Mouse (Mus musculus) urinary bladder, postnatal 36 days (tissue): ENCODE results near the gene Hist2h2bb.
"Not testable (repeated sequence)": the region's sequence is repeated elsewhere in the genome, so short reads cannot be mapped to it uniquely, and the experiment has no call there.

Experiments
- DNase-seq, 2 experiments: peaks; one replicate each; pipeline ENCODE4 v3.0.0; 2022; ENCODE audit warnings: low spot score in 2 of 2, mixed read lengths in 1 of 2

The Hist2h2bb gene

DNA sequence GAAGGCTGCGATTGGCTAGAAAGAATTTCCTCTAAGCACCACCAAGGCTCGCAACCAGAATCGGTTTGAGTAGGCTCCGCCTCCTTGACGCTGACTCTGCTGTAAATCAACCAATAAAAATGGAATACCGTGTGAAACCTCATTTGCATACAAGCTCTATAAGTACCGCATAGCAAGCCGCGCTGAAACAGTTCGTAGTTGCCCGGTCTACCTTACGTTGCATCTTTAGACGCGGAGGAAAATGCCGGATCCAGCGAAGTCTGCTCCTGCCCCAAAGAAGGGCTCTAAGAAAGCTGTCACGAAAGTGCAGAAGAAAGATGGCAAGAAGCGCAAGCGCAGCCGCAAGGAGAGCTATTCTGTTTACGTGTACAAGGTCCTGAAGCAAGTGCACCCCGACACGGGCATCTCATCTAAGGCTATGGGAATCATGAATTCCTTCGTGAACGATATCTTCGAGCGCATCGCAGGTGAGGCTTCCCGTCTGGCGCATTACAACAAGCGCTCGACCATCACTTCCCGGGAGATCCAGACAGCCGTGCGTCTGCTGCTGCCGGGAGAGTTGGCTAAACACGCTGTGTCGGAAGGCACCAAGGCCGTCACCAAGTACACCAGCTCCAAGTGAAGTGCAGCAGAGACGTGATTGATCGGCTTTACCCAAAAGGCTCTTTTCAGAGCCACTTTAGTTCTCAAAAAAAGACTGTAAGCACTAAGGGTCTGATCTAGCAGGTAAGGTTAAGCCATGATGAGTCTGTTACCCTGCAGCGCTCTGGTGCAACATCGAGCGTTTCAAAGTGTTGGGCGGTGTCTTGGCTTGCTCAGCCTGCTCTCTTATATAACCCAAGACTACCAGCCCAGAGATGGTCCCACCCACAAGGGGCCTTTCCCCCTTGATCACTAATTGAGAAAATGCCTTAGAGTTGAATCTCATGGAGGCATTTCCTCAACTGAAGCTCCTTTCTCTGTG lies at the start of gene Hist2h2bb:
Gene Hist2h2bb, plus strand, starts transcription at position 242 of the 964 bp plus-strand sequence.
- peak; percentile 85 to 90 for DNase-seq

DNA sequence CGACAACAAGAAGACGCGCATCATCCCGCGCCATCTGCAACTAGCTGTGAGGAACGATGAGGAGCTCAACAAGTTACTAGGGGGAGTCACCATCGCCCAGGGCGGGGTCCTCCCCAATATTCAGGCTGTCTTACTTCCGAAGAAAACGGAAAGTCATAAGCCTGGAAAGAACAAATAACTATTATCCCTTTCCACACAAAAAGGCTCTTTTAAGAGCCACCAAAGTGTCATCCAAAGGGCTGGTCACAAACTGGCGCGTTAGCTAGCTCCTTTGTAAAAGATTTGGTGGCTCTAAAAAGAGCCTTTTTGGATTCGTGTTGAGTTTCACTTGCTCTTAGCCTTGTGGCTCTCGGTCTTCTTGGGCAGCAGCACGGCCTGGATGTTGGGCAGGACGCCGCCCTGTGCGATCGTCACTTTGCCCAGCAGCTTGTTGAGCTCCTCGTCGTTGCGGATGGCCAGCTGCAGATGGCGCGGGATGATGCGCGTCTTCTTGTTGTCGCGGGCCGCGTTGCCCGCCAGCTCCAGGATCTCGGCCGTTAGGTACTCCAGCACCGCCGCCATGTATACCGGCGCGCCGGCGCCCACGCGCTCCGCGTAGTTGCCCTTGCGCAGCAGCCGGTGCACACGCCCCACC lies 49.3 kb upstream of the Hist2h2bb start:
- not testable (repeated sequence) for DNase-seq

DNA sequence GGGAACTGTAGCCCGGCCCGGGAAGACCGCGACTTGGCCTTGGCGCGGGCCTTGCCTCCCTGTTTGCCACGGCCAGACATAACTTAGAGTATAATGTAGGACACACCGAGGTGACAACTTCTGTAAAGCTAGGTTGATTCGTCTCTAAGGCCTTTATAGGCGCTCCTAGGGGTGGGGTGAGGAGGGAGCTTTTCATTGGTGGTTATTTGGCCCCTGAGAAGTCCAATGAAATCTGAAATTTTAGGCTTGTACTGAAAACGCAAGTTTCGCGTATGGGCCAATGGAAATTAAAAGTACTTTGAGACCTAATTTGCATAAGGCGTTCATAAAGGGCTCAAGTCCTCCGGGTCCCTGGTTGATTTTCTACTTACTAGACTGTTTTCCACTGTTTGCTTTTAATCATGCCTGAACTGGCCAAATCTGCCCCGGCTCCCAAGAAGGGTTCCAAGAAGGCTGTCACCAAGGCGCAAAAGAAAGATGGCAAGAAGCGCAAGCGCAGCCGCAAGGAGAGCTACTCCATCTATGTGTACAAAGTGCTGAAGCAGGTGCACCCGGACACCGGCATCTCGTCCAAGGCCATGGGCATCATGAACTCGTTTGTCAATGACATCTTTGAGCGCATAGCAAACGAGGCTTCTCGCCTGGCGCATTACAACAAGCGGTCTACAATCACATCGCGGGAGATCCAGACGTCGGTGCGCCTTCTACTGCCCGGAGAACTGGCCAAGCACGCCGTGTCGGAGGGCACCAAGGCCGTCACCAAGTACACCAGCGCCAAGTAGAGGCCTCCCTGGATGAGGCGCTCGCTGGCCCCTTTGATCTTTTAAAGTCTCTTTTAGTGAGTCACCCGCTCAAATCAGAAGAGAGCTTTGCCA lies 48.5 kb upstream of the Hist2h2bb start, which contains the start of the genes Hist2h2ac and Hist2h2be:
Gene Hist2h2ac, minus strand, starts transcription at position 116 of the 875 bp plus-strand sequence.
Gene Hist2h2be, plus strand, starts transcription at position 355 of the 875 bp plus-strand sequence.
- peak; percentile 78 to 87 for DNase-seq

DNA sequence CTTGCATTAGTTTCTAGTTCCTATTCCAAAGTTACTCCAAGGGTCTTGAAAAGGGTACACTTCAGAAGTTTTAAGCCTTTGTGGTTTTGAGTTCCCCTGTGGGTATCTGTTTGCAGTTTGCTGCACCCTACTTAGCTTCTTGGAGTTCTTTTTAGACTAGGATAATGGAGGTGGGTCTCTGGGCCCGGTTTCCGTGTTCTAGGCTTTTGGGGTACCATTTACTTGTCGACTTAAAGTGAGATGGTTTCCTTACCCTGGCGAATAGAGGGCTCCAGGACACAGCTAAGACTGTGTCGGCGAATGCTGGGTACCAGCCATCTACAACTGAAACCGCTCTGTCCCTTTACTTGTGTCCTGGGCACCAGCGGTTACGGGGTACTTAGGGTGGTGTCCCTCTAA lies 47.9 kb upstream of the Hist2h2bb start:
- DNase-seq: no peak

DNA sequence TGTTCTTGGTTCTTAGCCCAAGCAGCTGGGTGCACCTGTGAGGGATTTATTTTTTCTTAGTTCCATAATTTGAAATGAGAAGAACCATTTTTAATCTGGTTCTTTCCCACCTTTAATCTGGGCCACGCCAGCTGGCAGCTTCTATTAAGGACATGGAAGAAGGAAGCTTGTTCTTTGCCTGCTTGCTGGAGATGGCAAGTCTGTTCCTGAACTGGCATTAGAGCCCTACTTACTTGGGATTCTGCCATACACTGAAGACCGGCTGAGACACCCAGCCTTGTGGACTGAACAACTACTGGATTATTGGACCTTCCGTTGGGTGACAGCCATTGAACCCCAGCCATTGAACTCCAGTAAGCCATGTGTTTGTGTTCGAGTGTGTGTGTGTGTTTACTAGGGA lies 46.8 kb upstream of the Hist2h2bb start:
- DNase-seq: no peak

DNA sequence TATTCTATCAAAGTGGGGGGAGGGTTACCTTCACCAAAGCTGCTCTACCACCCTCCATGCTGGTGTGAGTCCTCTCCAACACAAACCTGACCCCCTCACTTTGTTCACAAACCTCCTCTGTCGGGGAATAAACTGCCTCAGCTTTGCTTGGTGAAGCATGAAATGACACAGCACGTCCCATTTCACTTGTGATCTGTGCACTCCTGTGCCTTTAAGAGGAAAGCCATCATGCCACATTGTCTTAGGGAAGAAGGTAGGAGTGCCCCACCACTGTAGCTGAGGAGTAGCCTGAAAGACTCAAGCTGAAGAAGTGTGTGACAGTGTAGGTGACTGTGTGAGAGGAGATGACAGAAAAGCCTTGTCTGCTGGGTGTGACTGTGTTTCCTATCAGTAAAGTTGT lies 44.1 kb upstream of the Hist2h2bb start:
- no peak for DNase-seq

DNA sequence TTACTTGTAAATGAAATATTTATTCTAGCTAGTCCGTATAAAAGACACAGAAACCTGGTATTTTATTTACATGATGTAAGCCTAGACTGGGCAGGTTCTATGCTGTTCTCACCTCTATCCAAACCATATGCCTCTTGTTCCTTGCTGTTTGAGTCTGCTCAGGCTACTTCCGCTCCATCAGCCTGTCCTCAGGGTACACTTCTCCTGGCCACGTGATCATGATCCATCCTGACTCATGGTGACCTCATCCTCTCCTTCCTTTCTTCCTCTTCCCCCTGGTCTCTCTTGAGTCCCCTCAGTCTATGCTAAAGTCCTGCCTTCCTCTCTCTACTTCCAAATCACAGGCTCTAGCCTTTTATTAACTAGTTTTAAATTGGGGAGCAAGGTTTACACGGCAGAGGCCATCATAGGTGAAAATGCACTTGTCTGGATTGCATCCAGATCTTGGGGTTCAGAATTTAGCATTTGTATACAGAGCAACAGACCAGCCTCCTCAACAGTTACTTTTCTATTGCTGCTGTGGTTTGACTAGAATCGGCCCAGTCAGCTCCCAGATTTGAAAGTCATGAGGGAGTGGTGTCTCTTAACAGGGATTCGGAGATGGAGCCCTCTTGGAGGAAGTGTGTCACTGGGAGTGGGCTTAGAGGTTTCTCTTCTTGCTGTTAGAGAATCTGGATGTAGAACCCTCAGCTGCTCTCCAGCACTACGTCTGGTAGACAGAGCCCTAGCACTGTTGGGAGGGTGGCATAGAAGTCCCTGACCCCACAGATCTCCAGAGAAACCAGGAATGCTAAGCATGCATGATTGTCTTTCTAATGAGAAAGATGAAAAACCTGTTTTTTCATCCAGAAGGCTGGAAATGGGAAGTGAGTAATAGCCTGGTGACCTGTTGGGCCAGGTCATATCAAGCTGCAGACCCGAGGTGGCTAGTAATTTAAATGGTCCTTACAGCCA lies 42.6 kb upstream of the Hist2h2bb start:
- peak in 1 of 2 experiments; percentile 14 for DNase-seq

DNA sequence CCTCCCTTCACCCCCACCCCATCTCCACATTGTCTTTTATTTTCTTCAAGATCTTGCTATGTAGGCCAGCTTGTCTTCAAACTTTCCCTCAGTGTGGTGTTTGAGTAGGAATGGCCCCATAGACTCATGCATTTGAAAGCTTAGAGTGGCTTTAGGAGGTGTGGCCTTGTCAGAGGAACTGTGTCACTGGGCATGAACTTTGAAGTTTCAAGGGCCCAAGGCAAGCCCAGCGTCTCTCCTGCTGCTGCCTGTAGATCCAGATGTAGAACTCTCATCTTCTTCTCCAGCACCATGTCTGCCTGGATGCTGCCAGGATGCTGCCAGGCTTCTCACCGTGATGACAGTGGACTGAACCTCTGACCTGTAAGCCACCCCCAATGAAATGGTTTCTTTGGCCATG lies 40.7 kb upstream of the Hist2h2bb start:
- DNase-seq: no peak

DNA sequence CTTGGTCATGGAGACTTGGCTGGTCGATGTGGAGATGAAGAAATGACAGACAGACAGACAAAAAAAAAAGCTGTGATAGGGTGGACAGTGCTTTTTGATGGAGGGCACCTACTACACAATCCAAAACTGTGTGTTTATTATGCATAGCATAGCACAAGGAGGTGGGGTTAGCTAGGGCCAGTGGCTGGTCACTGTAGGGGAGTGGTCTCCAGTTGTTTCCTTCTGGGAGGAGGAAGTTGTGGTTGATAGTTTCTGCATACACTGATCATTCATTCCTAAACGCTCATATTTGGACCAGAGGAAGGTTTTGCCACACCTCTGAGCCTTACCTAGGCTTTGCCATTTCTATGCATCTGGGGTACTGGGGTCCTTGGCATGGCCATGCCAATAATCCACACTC lies 39.1 kb upstream of the Hist2h2bb start:
- DNase-seq: no peak

DNA sequence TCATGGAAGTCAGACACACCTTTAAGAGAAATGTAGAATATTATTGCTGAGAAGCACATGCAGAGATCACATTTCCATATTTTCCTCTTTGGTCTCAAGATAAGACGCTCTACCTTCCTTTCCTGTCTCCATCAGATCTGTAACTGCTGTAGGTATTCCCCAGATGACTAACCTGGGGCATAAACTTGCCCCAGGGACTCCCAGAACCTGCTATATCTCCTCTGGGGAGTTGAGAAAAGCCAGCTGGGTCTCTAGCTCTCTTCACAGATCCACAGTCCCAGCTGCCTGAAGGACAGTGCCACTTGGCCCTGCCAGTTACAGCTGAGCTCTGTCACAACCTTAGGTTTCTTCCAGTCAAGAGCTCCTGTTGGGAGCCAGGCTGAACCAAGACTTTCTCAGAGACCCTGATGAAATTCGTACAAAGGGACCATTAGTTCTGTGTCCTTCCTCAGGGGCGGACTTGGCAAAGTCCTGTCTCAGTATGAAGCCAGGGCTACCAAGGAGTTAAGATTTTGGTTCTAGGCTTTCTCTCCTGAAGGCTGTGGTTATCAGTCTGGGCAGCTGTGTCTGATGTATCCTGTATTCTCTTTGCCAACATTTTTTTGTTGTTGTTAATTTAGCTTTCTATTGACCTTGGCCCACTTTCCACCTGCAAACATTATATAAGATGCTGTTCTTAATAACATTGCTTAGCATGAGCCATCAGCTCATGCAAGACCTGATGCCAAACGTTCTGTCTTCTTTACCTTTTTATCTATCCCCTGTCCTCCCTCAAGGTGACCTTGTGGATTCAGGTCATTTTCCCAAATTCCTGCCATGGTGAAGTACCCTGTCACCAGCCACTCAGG lies 38.4 kb upstream of the Hist2h2bb start:
- DNase-seq: no peak

DNA sequence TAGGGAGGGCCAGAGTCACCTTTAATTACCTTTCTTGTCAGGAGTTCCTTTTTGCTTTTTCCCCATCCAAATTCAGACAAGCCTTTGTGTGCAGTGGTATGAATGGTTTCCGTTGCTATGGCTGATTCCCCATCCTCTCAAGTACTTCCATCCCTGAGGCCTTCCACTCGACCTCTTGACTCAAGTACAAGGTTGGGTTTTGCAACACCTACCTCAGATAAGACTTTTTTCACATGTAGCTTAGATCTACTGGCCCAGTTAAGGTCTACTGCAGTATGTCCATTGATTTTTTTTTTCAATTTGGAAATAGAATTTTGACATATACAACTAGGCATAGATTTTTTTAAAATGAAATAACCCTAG lies 37.8 kb upstream of the Hist2h2bb start:
- DNase-seq: no peak

DNA sequence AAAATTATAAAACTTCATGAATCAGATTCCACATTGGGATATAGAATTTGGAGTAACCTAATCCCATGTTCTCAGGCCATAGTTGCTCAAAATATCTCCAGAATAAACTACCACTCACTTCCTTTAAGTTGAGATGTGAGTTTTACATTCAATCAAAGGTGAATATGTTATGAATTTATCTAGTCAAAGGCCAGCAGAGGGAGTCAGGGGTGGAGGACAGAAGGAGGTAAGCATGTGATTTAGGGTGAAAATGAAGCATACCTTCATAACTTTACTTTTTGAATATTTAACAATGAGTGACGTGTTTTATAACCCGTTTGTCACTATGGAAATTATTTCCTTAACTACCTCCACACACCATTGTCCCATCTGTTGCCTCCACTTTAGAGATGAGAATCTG lies 34.6 kb upstream of the Hist2h2bb start:
- DNase-seq: no peak

DNA sequence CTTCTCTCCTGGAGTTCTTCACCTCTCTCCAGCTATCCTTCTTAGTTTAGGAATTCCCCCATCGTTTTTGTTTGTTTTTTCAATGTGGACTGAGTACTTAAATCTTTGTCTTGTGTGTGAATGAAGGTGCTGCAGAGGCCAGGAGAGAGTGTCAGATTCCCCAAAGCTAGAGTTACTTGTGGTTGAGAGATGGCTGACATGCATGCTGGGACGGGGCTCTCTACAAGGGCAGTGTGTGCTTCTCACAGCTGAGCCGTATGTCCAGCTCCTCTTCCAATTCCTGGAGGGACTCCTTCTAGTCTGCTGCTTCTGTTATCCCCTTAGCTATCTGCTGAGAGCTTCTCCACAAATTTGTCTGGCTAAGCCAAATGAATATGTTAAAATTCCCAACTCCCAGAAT lies 33.7 kb upstream of the Hist2h2bb start:
- DNase-seq: no peak

DNA sequence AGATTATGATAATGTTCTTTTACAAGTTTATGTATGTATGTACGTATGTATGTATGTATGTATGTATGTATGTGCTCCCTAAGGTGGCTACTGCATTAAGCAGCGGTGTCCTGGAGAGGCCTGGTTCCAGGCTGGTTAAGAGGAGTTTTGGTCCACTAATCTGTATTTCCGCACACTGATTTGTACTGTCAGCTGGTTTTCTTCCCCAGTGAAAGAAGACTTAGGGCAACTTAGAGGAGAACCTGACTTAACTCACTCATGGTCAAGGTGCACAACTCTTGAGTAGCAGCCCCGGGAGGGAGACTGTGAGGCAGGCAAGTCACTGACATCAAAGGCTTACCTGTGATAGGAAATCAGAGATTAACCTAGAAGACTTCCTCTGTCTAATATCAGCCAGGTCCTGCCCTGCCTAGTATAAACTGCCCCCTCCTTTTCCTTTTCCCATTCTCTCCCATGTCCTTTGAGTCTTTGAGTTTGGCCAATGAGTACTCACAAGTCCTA lies 32.7 kb upstream of the Hist2h2bb start:
- DNase-seq: no peak

DNA sequence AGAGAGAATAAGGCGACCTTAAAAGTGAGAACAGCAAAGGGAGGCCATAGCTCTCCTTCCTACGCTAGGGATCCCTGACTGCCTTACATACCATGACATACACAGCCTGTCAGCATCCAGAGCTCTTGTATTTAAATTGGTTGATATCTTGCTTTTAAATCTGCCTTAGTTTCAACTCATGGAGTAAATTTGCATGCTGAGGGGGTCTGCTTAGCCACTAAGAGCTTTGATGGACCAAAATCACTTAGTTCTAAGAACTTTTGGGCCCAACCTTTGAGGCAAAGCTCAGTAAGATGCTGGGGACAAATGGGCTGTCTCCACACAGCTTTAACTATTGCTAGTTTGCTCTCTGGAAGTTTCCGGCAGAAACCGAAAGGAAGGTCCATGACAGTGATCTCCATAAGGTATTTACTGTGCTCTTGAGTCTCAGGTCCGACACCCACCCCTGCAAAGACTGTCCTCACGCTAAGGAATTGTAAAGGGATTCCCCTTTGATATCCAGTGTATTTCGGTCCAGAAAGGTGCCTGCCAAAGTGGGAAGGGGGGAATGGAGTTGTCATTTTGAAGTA lies 32.1 kb upstream of the Hist2h2bb start:
- DNase-seq: no peak

DNA sequence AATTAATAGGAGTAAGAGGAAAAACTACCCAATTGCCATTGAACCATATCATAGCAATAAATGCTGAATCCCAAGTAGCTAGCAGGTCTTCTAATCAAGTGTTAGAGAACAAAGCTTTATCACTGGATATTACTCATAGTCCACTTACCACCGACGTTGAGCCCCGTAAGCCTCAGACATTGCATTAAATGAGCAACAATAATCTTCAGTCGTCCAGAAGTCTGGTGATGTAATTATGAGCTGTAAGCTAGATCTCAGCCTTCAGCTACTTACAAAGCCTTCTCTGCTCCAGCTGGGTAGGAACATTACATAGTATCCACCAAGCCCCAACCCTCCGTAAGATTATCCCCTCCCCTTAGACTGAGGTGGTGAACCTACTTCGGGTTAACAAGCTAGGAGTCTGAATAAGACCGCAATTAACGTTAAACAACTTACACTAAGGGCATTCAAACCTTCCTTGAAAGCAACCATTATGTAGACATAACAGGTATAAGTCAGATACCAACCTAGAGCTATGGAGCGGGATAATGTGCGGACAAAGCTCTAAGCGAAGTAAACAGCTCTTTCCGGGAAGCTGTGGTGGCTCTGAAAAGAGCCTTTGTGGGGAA lies 31.5 kb upstream of the Hist2h2bb start:
- DNase-seq: no peak

DNA sequence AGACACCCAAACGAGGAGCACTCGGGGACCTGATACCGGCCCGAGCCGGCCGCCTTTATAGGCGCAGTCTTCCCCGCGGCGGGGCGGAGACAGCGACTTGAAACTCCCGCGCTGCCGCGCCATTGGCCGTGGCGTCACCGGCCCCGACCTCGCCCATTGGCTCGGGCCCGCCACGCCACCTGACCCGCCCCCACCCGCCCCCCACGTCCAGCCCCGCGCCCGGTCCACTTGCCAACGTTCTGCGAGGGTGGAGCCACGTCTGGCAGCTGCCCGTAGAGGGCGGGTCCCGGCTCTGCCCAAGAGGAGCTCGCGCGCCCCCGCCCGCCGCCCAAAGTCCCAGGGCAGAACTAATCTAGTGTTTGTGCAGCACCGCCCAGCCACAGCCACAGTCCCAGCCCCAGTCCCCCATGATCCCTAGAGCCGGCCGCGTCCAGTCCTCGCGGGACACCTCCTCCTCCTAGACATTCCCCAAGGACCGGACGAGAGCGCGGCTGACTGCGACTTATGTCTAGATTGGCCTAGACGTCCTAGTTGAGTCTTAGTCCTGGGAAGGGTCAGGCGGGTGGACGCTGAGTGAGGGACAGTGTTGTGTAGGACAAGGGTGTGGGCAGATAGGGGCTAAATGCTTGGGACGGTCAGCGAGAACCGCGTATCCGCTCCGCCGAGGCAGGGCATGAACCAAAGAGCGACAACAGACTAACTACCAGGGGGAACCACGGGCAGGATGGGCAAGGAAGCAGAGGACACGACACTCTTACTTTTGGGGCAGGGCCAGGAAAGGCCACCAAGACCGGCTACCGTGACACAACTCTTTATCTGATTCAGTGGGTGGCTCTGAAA lies 30.4 kb upstream of the Hist2h2bb start, which contains the start of gene Hist2h3c2:
Gene Hist2h3c2, minus strand, starts transcription at position 174 of the 840 bp plus-strand sequence.
- DNase-seq: peak in 1 of 2 experiments; percentile 43
